Mouse (Mus musculus) limb, embryonic 12.5 days (tissue): ENCODE measurements at regions not wholly inside any gene's neighbourhood (a gene's known extent, or its start where the extent isn't known, plus 50 kb on each side); places are given as distances from the start of the nearest gene placed in this dataset.

ENCODE experiments used
- ATAC-seq: fragments of 200-750 bp; cut with Nextera tagmentation; 2 replicates; pipeline ENCODE4 v1.8.0; 2017; ENCODE audit warnings: low read depth, moderate TSS enrichment; ENCODE audit not compliant: insufficient number of reproducible peaks, insufficient read depth, low FRiP score, low TSS enrichment
- H3K27ac ChIP-seq: fragments of 300-500 bp; sonication (generic); 2 replicates; pipeline ENCODE4 v1.5.1; 2016; ENCODE audit warnings: mild to moderate bottlenecking, moderate library complexity
- H3K27me3 ChIP-seq: fragments of 300-500 bp; sonication (generic); 2 replicates; pipeline ENCODE4 v1.6.1; 2016; ENCODE audit warnings: mild to moderate bottlenecking, moderate library complexity
- H3K36me3 ChIP-seq: fragments of 300-500 bp; sonication (generic); 2 replicates; pipeline ENCODE4 v1.6.1; 2016; ENCODE audit warnings: mild to moderate bottlenecking, moderate library complexity
- H3K4me1 ChIP-seq: fragments of 300-500 bp; sonication (generic); replicated peaks from 2 replicates; pipeline ENCODE4 v1.6.1; 2016
- H3K4me2 ChIP-seq: fragments of 300-500 bp; sonication (generic); 2 replicates; pipeline ENCODE4 v1.6.1; 2016; ENCODE audit warnings: mild to moderate bottlenecking, moderate library complexity
- H3K4me3 ChIP-seq: fragments of 300-500 bp; sonication (generic); replicated peaks from 2 replicates; pipeline ENCODE4 v1.5.1; 2016; ENCODE audit warnings: mild to moderate bottlenecking
- H3K9ac ChIP-seq: fragments of 300-500 bp; sonication (generic); replicated peaks from 2 replicates; pipeline ENCODE4 v1.6.1; 2016; ENCODE audit warnings: mild to moderate bottlenecking, moderate library complexity
- H3K9me3 ChIP-seq: fragments of 300-500 bp; sonication (generic); 2 replicates; pipeline ENCODE4 v1.6.1; 2016; ENCODE audit warnings: mild to moderate bottlenecking, moderate library complexity
- WGBS: fragments of 180-500 bp; shearing (Covaris S2); methylation state at CpG from one replicate; pipeline ENCODE4 v1.1.7; 2016; 5-methylcytosine and 5-hydroxymethylcytosine counted together

DNA sequence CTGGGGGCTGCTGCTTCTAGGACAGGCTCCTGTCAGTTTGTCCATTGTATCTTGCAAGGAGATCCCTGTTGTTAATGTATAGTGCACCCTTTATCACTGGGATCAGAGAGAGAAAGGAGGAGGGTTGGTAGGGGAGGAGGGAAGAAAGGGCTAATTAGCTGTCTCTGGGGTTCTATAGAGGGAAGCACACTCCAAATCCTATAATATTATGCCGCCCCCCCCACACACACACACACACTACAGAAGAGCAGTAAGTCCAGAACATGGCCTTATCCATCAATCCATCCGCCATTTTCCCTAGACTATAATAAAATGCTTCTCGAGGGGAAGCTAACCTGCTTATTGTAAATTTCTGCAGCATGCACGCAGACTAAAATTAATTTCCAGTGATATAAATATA lies 359.9 kb downstream of the Med10 start:
- no peak for ATAC-seq
- Histone ChIP-seq H3K27ac (no peak overlapping the region), H3K9me3 (no peaks in the 10 kb centered on the region), H3K27me3 (no peaks in the 10 kb centered on the region), H3K9ac (no peak overlapping the region), H3K4me3 (no peak overlapping the region), H3K36me3 (no peaks in the 10 kb centered on the region), H3K4me2 (no peak overlapping the region), H3K4me1 (0 out of 2 replicates have a peak, but pooled peaks cover 9% of the 10 kb centered on the region)
- 90% methylated on average over 4 of the region's 4 CpGs for WGBS

DNA sequence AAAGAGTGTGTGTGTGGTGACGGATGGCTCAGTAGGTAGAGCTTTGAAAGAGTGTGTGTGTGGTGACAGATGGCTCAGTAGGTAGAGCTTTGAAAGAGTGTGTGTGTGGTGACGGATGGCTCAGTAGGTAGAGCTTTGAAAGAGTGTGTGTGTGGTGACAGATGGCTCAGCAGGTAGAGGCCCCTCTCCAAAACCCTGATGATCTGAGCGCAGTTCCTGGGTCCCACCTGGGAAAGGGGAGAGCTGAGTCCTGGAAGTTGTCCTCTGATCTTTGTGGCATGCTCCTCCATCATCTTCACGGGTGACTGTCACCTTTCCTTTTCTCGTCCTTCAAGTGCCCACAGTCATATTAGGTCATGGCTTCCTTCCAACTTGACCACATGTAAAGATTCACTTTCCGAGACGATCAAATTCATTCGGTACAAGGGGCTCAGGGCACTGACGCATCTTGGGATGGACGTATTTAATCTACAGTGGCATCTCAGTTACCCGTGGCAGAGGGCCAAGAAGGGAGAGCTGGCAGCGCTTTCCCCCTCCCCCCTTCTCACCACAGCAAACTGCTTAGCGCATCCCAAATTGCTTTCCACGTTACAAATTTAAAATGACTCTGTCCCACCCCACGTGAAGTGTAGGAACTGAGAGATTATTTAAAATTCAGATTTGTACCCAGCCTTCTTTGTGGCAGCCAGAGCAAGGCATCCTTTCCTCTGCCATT lies 363.5 kb downstream of the Med10 start:
- Histone ChIP-seq H3K4me3 (no peak overlapping the region), H3K9me3 (no peaks in the 10 kb centered on the region), H3K9ac (no peak overlapping the region), H3K4me2 (no peak overlapping the region), H3K36me3 (no peaks in the 10 kb centered on the region), H3K27me3 (no peaks in the 10 kb centered on the region), H3K4me1 (0 out of 2 replicates have a peak, but pooled peaks cover 3% of the 10 kb centered on the region), H3K27ac (no peak overlapping the region)
- no peak for ATAC-seq
- WGBS: 85% methylated on average over 15 of the region's 15 CpGs

DNA sequence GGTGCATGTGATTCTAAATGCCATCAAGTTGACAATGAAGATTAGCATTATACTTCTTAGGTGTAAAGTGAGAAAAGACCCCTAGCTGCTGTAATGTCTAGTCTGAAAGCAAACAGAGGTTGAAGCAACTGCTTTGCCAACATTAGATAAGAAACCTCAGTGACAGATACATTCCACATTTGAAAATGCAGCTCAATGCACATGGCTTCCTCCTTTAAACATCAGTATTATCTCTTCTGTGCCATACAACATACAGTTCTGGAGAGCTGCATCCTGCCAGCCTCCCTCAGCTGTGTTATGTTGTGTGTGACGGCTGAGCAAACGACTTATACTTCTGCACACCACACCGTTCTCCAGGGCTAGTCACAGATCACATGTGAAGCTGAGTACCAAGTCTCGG lies 365.6 kb downstream of the Med10 start:
- no peak overlapping the region for H3K4me3 ChIP-seq
- no peaks in the 10 kb centered on the region for H3K27me3 ChIP-seq
- no peaks in the 10 kb centered on the region for H3K4me1 ChIP-seq
- H3K4me2 ChIP-seq: no peak overlapping the region
- no peak for ATAC-seq
- no peak overlapping the region for H3K9ac ChIP-seq
- no peak overlapping the region for H3K27ac ChIP-seq
- WGBS: 69% methylated on average over 4 of the region's 4 CpGs
- no peaks in the 10 kb centered on the region for H3K36me3 ChIP-seq
- H3K9me3 ChIP-seq: no peaks in the 10 kb centered on the region

DNA sequence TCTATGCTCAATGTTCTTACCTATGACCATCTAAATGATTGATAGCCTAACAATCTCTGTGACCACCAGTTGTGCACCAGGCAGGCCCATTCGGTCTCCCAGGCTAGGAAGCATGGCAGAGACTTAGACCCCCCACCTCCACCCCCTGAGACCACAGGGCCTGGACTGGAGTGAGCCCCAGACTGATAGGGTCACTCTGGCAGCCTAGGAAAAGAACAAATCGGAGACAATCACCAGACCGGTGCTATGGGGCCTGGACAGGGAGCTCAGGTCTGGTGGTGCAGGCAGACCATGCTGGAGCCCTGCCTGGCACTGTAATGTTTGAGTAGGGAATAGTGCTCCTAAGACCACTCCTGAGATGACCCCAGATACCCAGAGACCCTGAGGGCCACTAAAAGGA lies 366.7 kb downstream of the Med10 start:
- Histone ChIP-seq H3K27ac (no peak overlapping the region), H3K4me3 (no peak overlapping the region), H3K36me3 (no peaks in the 10 kb centered on the region), H3K9ac (no peak overlapping the region), H3K4me1 (no peaks in the 10 kb centered on the region), H3K4me2 (no peak overlapping the region), H3K9me3 (no peaks in the 10 kb centered on the region), H3K27me3 (no peaks in the 10 kb centered on the region)
- no peak for ATAC-seq
- WGBS: 85% methylated on average over 3 of the region's 3 CpGs

DNA sequence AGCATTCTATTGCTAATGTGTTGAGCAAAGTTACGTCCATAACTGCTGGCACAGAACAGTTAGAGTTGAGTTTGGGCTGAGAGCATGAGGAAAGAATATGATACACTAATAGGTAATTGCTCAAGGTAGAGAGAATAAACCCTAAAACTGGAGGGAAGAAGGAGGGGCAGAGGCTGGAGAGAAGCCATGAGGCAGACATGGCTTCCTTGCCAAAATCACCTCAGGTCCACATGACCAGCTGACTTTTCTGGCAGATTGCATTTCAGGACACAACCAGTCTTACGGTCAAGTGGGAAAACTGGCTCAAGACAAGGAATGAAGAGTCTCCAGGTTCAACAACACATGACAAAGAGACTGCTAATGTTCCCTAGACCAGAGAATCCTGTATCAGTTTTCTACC lies 374.9 kb downstream of the Med10 start:
- Histone ChIP-seq H3K9ac (no peak overlapping the region), H3K9me3 (no peaks in the 10 kb centered on the region), H3K4me3 (no peak overlapping the region), H3K27ac (no peak overlapping the region), H3K36me3 (no peaks in the 10 kb centered on the region), H3K4me2 (no peak overlapping the region), H3K4me1 (0 out of 2 replicates have a peak, but pooled peaks cover 8% of the 10 kb centered on the region), H3K27me3 (no peaks in the 10 kb centered on the region)
- 89% methylated on average over 2 of the region's 2 CpGs for WGBS
- no peak for ATAC-seq

DNA sequence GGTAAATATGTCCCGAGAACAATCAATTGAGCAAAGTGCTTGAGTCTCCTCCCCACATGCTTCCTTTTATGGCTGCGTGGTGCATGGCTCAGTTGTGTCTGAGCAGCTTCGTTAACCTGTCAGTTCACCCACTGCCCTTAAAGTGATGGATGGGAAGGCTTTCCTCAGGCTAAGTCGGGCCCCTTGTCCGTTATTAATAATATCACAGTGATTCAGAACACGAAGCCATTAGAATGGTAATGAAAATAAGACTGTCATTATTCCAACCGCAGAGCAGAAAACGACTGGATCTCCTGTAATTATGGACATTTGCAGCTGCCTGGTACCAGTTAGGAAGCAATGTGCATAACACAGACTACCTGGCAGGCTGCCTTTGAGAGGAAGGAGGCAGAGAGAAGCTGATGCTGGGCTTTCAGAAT lies 375.9 kb downstream of the Med10 start:
- Histone ChIP-seq H3K9ac (no peak overlapping the region), H3K27me3 (no peaks in the 10 kb centered on the region), H3K4me1 (0 out of 2 replicates have a peak, but pooled peaks cover 8% of the 10 kb centered on the region), H3K27ac (no peak overlapping the region), H3K4me2 (no peak overlapping the region), H3K36me3 (no peaks in the 10 kb centered on the region), H3K4me3 (no peak overlapping the region), H3K9me3 (no peaks in the 10 kb centered on the region)
- WGBS: 9% methylated on average over 8 of the region's 8 CpGs
- ATAC-seq: peak; percentile 20; the same call in 1 of the 2 replicates

DNA sequence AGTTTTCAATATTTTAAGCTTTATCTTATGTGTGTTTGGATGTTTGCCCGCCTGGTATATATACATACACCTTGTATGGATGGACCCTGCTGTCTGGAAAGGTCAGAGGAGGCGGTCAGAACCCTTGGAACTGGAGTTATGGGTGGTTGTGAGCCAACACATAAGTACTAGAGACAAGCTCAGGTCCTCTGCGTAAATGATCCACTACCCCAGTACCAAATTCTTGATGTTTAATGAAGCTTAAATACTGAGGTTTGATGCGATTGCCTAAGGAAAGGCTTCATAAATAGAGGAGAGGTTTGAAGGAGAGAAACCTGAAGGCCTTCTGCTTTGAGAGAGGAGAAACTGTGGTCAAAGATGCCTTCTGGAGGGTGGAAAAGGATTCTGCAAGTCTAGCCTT lies 388.8 kb downstream of the Med10 start:
- Histone ChIP-seq H3K4me3 (no peak overlapping the region), H3K9me3 (no peaks in the 10 kb centered on the region), H3K9ac (no peak overlapping the region), H3K27ac (no peak overlapping the region), H3K36me3 (no peaks in the 10 kb centered on the region), H3K4me1 (0 out of 2 replicates have a peak, but pooled peaks cover 4% of the 10 kb centered on the region), H3K27me3 (no peaks in the 10 kb centered on the region), H3K4me2 (no peak overlapping the region)
- ATAC-seq: no peak
- 89% methylated on average over 4 of the region's 4 CpGs for WGBS

DNA sequence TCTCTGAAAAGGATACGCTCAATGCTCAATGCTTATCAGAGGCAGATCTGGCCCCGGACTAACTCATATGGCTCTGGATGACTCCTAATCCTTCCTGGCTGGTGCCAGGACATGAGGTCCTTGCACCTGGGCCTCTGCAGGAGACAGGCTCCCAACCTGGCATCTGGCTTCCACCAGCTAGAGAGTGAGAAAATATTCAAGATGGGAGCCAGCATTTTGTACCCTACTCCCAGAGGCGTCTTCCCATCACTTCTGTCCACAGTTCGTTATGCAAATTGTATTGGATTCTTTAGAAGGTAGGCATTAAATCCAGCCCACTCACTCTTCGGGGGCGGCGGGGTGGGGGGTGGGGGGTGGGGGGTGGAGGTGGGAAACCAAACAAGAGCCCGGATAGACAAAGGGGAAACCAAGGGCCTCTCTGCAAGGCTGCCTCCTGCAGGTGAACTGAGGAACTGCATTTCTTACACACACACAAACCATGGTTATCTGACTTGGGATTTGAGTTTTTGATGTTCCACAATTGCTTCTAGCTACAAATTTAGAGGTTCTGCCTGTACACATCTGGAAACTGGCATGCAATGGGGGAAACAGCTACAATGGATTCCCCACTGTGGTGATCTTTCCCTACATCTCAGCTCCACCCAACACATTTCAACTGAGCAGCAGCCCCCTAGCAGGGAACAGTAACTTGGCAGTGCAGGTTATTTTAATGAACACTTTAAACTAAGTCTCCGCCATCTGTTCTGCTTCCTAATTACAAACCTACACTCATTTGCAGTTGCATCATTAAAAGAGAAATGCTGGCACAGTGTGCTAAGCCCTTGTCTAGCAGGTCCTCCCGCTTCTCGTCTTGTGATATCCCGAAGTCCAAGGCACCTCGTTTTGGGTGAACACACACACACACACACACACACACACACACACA lies 390.2 kb downstream of the Med10 start:
- ATAC-seq: no peak
- H3K4me3 ChIP-seq: no peak overlapping the region
- no peaks in the 10 kb centered on the region for H3K9me3 ChIP-seq
- no peaks in the 10 kb centered on the region for H3K27me3 ChIP-seq
- no peak overlapping the region for H3K4me2 ChIP-seq
- H3K4me1 ChIP-seq: 0 out of 2 replicates have a peak, but pooled peaks cover 4% of the 10 kb centered on the region
- 63% methylated on average over 13 of the region's 13 CpGs for WGBS
- no peak overlapping the region for H3K9ac ChIP-seq
- no peaks in the 10 kb centered on the region for H3K36me3 ChIP-seq
- no peak overlapping the region for H3K27ac ChIP-seq

DNA sequence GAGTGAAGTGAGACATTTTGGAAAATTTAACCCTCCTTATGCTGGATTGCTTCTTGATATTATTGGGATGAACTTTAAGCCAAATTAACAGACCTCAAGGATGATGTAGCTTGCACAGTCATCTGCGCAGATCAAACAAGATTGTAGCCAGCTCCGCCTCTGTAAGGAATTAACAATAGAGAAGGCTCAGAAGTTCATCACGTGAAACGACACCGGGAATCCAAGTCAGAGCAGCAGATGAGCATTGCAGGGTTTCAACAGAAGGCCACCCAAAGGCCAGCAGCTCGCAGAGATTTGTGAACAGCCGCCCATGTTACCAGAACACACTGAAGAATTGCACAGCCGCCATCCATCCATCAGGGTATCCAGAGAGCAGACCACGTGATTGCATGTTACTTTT lies 391.1 kb downstream of the Med10 start:
- no peak overlapping the region for H3K4me2 ChIP-seq
- no peak overlapping the region for H3K4me3 ChIP-seq
- no peaks in the 10 kb centered on the region for H3K9me3 ChIP-seq
- no peak overlapping the region for H3K9ac ChIP-seq
- no peak overlapping the region for H3K27ac ChIP-seq
- 88% methylated on average over 9 of the region's 9 CpGs for WGBS
- no peaks in the 10 kb centered on the region for H3K27me3 ChIP-seq
- 0 out of 2 replicates have a peak, but pooled peaks cover 4% of the 10 kb centered on the region for H3K4me1 ChIP-seq
- no peak for ATAC-seq
- no peaks in the 10 kb centered on the region for H3K36me3 ChIP-seq

DNA sequence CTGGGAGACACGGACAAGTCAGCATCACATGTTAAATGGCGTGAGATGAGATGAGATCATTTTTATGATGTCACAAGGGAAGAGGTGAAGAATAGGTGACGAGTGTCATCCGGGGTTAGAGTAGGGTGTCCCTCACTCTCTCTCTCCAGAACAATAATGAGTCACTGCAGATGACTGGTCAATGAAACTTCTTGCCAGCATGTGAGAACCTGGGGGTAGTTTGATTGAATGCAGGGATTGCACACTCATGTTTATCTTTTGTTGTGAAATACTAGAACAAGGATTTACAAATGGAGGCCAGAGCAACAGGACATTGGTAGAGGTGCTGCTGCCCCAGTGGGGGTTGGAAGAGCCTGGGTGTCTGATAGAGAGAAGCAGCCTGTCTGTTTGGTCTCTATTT lies 393.7 kb downstream of the Med10 start:
- no peaks in the 10 kb centered on the region for H3K27me3 ChIP-seq
- no peak overlapping the region for H3K4me3 ChIP-seq
- no peak overlapping the region for H3K9ac ChIP-seq
- no peak overlapping the region for H3K4me2 ChIP-seq
- 83% methylated on average over 4 of the region's 4 CpGs for WGBS
- H3K27ac ChIP-seq: no peak overlapping the region
- H3K9me3 ChIP-seq: no peaks in the 10 kb centered on the region
- 0 out of 2 replicates have a peak, but pooled peaks cover 4% of the 10 kb centered on the region for H3K4me1 ChIP-seq
- H3K36me3 ChIP-seq: no peaks in the 10 kb centered on the region
- ATAC-seq: no peak

DNA sequence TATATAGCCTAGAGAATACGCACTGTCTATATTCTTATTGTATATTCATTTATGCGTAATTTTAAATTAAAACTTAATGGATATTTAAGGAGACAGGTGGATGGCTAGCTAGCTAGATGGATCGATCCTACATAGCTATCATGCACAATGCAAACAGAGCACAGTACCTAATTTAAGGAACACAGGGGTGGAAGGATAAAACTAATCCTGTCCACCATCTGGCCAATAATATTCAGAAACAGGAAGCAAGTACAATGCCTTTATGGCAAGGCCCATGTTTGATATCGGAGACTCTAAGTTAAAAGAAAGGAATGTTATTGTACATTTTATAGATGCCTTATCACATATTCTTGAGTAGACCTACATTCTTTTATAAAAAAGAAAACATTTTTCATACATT lies 396.4 kb downstream of the Med10 start:
- H3K4me3 ChIP-seq: no peak overlapping the region
- H3K4me2 ChIP-seq: no peak overlapping the region
- no peak overlapping the region for H3K9ac ChIP-seq
- H3K36me3 ChIP-seq: no peaks in the 10 kb centered on the region
- 94% methylated on average over 4 of the region's 4 CpGs for WGBS
- H3K9me3 ChIP-seq: no peaks in the 10 kb centered on the region
- no peaks in the 10 kb centered on the region for H3K27me3 ChIP-seq
- no peak for ATAC-seq
- no peaks in the 10 kb centered on the region for H3K4me1 ChIP-seq
- H3K27ac ChIP-seq: no peak overlapping the region
